Mouse (Mus musculus): ENCODE data around the gene Hoxa9. TPM values are rescaled to one million over a fixed set of nuclear protein-coding genes. Genes with fewer than 3 reads are reported as not detected.

Gene Hoxa9
- polyA plus RNA-seq, 1 experiment from 2014 or later = 2.2 TPM

DNA sequence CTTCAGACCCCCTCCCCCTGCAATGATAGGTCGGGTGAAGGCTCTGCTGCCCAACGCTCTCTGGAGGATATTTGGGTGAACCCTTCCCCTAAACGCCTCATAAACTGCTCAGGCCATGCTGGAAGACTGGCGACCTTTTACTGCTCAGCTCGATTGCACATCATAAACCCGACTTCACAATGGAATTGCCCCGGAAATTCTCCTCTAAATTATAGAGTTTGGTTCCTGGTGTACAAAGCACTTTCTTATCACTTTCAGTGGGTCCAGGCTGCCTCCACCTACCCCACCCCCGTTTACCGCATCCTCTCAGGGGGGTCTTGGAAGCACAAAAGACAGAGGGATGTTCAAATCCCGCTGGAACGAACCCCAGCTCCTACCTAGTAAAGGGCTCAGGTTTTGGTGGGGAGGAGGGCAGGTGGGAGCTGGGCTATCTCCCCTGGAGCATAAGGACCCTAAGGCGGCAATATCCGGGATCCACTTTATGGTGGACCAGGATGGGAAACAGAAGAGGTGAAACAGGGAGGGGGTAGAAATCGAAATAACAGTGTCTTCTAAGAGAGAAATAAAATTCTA is 12.2 kb downstream of the Hoxa9 start:
- Histone ChIP-seq H3K4me1 (replicated peaks; ENCODE audit: control insufficient read depth, insufficient read depth, low read length) (no peaks in the 10 kb centered on the region), H3K36me3 (ENCODE audit: control insufficient read depth, insufficient read depth, low read length) (no peaks in the 10 kb centered on the region), H3K27ac (ENCODE audit: low read depth, low read length) (no peak overlapping the region), H3K4me3 (ENCODE audit: low read depth, low read length) (no peak overlapping the region), H3K4me2 (no peak overlapping the region), H3K9me3 (ENCODE audit: control insufficient read depth, low read length) (no peaks in the 10 kb centered on the region), H3K9ac (ENCODE audit: low read depth, low read length) (no peak overlapping the region), H3K27me3 (replicated peaks; ENCODE audit: control insufficient read depth, insufficient read depth, low read length) (peaks cover 100% of the 10 kb centered on the region)
- 8% methylated on average over 14 of the region's 14 CpGs for WGBS
- ATAC-seq (replicated peaks; ENCODE audit: low FRiP score) (no peak), DNase-seq (ENCODE audit: low spot score) (no peak)

DNA sequence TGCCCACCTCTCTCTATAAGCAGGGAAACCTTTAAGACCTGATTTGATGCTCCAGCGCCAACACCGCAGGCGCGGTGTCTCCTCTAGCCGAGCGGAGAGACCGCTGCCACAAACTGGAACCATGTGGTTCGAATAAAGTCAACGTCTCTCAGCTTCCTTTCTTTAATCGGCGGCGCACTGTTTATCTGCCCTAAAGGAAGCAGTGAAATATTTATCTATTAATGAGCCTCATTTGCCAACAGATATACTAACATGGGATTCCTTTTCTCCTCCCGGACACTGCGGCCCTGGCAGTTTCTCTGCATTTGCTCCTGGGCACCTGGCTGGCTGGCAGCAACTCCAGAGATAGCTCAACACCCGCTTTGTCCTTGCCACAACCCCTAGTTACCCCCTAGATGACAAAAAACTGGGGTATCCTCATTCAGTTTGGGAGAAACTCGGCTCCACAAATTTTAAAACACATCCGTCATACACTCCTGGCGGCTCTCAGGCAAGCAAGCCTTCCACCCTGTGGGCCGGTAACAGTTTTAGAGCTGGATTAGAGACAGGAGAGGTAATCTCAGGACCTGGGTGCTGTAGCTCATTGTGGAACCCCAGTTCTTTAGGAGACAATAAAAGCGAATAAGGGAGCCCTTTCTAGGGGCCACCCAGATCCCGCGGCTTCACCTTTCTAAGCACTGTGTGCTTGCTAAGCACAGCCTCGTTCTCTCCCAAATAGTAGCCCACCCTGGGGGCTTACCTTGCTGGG is 12.8 kb downstream of the Hoxa9 start:
- Histone ChIP-seq H3K27me3 (replicated peaks; ENCODE audit: control insufficient read depth, insufficient read depth, low read length) (peaks cover 100% of the 10 kb centered on the region), H3K4me1 (replicated peaks; ENCODE audit: control insufficient read depth, insufficient read depth, low read length) (no peaks in the 10 kb centered on the region), H3K4me2 (peak overlapping the region; percentile 62), H3K9ac (ENCODE audit: low read depth, low read length) (no peak overlapping the region), H3K9me3 (ENCODE audit: control insufficient read depth, low read length) (no peaks in the 10 kb centered on the region), H3K36me3 (ENCODE audit: control insufficient read depth, insufficient read depth, low read length) (no peaks in the 10 kb centered on the region), H3K27ac (ENCODE audit: low read depth, low read length) (no peak overlapping the region), H3K4me3 (ENCODE audit: low read depth, low read length) (peak overlapping the region; percentile 40; the same call in 1 of the 2 replicates)
- WGBS = 7% methylated on average over 23 of the region's 23 CpGs
- ATAC-seq (replicated peaks; ENCODE audit: low FRiP score) (no peak), DNase-seq (ENCODE audit: low spot score) (no peak)

DNA sequence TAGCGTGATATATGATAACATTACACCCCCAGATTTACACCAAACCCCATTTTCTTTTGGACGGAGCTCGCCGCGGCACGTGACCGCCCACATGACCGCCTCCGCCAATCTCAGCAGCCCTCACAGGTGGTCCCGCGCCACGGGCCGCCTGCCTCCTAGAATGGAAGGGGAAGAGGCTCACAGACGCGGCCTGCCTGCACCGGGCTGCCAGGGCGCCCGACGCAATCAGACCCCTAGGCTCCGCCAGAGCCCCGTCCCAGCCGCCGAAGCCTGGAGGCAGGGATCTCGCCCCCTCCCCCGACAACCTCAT is 13.5 kb downstream of the Hoxa9 start:
- Histone ChIP-seq H3K4me1 (replicated peaks; ENCODE audit: control insufficient read depth, insufficient read depth, low read length) (no peaks in the 10 kb centered on the region), H3K27me3 (replicated peaks; ENCODE audit: control insufficient read depth, insufficient read depth, low read length) (peaks cover 100% of the 10 kb centered on the region), H3K4me3 (ENCODE audit: low read depth, low read length) (peak overlapping the region; percentile 40), H3K9ac (ENCODE audit: low read depth, low read length) (no peak overlapping the region), H3K27ac (ENCODE audit: low read depth, low read length) (no peak overlapping the region), H3K4me2 (peak overlapping the region; percentile 62), H3K9me3 (ENCODE audit: control insufficient read depth, low read length) (no peaks in the 10 kb centered on the region), H3K36me3 (ENCODE audit: control insufficient read depth, insufficient read depth, low read length) (no peaks in the 10 kb centered on the region)
- no peak for ATAC-seq (replicated peaks; ENCODE audit: low FRiP score)
- no peak for DNase-seq (ENCODE audit: low spot score)
- under 1% methylated on average over 25 of the region's 25 CpGs for WGBS

DNA sequence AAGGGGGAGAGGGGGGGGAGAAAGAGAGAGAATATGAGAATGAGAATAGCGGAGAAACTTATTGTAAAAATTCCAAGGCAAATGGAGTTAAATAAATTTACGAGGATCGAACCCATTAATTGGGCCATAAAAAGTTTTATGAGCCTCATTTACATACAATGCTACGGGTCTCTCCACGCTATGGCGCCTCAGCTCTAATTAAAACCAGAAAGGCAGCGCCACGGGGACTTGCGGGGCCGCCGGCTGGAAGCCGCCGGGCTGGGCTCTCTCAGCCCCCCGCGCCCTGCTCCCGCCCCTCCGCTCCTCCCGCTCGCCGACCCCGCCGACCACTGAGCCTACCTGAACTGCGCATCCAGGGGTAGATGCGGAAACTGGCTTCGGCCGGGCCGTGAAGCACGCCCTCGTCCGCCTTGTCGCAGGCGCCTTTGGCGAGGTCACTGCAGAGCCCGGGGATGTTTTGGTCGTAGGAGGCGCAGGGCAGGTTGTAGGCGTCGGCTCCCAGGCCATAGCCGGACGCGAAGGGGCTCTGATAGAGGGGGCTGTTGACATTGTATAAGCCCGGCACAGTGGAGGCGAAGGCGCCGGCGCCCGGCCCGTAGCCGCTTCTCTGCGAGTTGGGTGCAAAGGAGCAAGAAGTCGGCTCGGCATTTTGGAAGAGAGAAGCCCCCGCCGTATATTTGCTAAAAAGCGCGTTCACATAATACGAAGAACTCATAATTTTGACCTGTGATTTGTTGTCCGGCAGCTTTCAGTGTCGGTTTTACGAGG is 14.0 kb downstream of the Hoxa9 start:
- Histone ChIP-seq H3K36me3 (ENCODE audit: control insufficient read depth, insufficient read depth, low read length) (no peaks in the 10 kb centered on the region), H3K9me3 (ENCODE audit: control insufficient read depth, low read length) (no peaks in the 10 kb centered on the region), H3K27ac (ENCODE audit: low read depth, low read length) (no peak overlapping the region), H3K27me3 (replicated peaks; ENCODE audit: control insufficient read depth, insufficient read depth, low read length) (peaks cover 100% of the 10 kb centered on the region), H3K4me2 (peak overlapping the region; percentile 62), H3K4me3 (ENCODE audit: low read depth, low read length) (peak overlapping the region; percentile 40), H3K4me1 (replicated peaks; ENCODE audit: control insufficient read depth, insufficient read depth, low read length) (no peaks in the 10 kb centered on the region; the same call in 1 of the 2 replicates), H3K9ac (ENCODE audit: low read depth, low read length) (peak overlapping the region; percentile 12; the same call in 1 of the 2 replicates)
- DNase-seq (ENCODE audit: low spot score) = no peak
- WGBS = 2% methylated on average over 60 of the region's 60 CpGs
- no peak for ATAC-seq (replicated peaks; ENCODE audit: low FRiP score)

DNA sequence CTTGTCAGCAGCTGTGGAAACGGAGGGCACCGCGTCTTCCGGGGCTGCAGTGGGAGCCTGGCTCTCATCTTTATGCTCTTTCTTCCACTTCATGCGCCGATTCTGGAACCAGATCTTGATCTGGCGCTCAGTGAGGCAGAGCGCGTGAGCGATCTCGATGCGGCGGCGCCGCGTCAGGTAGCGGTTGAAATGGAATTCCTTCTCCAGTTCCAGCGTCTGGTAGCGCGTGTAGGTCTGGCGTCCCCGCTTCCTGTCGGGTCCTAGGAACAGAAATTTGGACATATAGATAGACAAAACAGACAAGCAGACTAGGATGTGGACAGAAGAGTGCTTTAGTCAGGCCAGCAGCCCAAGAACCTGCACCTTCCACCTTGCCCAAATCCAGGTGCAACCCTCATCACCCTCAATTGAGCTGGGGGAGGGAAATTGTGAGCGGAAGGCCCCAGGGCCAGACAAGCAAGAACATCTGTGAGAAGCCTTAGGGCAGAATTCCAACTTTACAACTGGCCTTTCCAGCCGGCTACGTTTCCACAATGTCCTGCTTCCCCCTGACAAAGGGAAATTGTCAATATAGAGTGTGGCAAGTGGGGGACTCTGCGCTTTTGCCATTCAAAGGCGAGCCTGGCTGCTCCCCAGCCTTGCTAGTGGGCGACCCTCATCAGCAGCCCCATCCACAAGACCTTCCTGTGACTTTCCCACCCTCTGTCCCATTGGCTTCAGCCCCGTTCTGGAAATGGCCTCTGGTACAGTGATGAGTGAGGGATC is 14.9 kb downstream of the Hoxa9 start:
- Histone ChIP-seq H3K27me3 (replicated peaks; ENCODE audit: control insufficient read depth, insufficient read depth, low read length) (peaks cover 100% of the 10 kb centered on the region), H3K4me3 (ENCODE audit: low read depth, low read length) (no peak overlapping the region), H3K4me2 (peak overlapping the region; percentile 23; the same call in 1 of the 2 replicates), H3K36me3 (ENCODE audit: control insufficient read depth, insufficient read depth, low read length) (no peaks in the 10 kb centered on the region), H3K27ac (ENCODE audit: low read depth, low read length) (no peak overlapping the region), H3K9me3 (ENCODE audit: control insufficient read depth, low read length) (no peaks in the 10 kb centered on the region), H3K9ac (ENCODE audit: low read depth, low read length) (no peak overlapping the region), H3K4me1 (replicated peaks; ENCODE audit: control insufficient read depth, insufficient read depth, low read length) (no peaks in the 10 kb centered on the region; the same call in 1 of the 2 replicates)
- WGBS = 4% methylated on average over 30 of the region's 30 CpGs
- ATAC-seq (replicated peaks; ENCODE audit: low FRiP score) (no peak), DNase-seq (ENCODE audit: low spot score) (no peak)

DNA sequence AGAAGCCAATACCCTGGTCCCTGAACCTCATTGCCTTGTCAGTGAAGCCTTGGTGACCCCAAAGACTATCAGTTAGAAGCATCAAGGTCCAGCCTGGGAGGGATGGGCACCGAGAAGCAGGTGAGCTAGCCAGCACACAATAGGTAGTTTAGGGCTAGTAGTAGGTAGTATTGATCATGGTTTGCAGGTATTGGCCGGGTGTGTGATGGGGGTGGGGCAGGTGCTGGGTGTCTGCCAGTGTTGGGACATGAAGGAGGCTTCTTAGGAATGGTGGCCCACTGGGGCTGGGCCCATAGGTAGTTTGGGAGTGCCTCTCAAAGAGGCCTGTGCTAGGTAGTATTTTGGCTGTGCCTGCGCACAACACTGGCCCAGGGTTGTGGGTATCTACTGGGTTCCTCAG is 15.8 kb downstream of the Hoxa9 start:
- ATAC-seq (replicated peaks; ENCODE audit: low FRiP score) = no peak
- Histone ChIP-seq H3K27me3 (replicated peaks; ENCODE audit: control insufficient read depth, insufficient read depth, low read length) (peaks cover 100% of the 10 kb centered on the region), H3K4me2 (no peak overlapping the region), H3K9me3 (ENCODE audit: control insufficient read depth, low read length) (no peaks in the 10 kb centered on the region), H3K27ac (ENCODE audit: low read depth, low read length) (no peak overlapping the region), H3K4me1 (replicated peaks; ENCODE audit: control insufficient read depth, insufficient read depth, low read length) (no peaks in the 10 kb centered on the region; the same call in 1 of the 2 replicates), H3K4me3 (ENCODE audit: low read depth, low read length) (no peak overlapping the region), H3K9ac (ENCODE audit: low read depth, low read length) (no peak overlapping the region), H3K36me3 (ENCODE audit: control insufficient read depth, insufficient read depth, low read length) (no peaks in the 10 kb centered on the region)
- no peak for DNase-seq (ENCODE audit: low spot score)
- WGBS = 16% methylated on average over 3 of the region's 3 CpGs

DNA sequence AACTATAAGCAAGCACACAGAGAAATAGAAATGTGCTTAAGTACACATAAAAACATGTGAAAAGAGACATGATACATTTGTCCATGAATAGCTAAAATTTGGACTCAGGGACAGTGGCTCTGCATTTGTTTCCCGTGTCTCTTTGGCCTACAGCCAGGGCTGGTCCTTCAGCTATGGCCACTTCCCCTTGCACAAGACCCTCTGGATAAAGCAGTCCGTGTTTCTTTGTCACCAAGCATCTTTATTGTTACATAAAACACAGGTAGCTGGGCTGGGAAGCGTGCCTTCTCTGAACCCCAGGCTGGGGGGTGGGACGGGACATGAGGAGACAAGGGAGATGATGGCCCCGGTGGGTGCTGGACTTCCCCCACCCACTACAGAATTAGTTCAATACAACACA is 16.6 kb downstream of the Hoxa9 start:
- no peaks in the 10 kb centered on the region for H3K36me3 ChIP-seq (ENCODE audit: control insufficient read depth, insufficient read depth, low read length)
- no peaks in the 10 kb centered on the region; the same call in 1 of the 2 replicates for H3K4me1 ChIP-seq (replicated peaks; ENCODE audit: control insufficient read depth, insufficient read depth, low read length)
- peaks cover 100% of the 10 kb centered on the region for H3K27me3 ChIP-seq (replicated peaks; ENCODE audit: control insufficient read depth, insufficient read depth, low read length)
- no peak overlapping the region for H3K4me3 ChIP-seq (ENCODE audit: low read depth, low read length)
- ATAC-seq (replicated peaks; ENCODE audit: low FRiP score) (no peak), DNase-seq (ENCODE audit: low spot score) (no peak)
- no peak overlapping the region for H3K4me2 ChIP-seq
- no peak overlapping the region for H3K27ac ChIP-seq (ENCODE audit: low read depth, low read length)
- H3K9me3 ChIP-seq (ENCODE audit: control insufficient read depth, low read length) = no peaks in the 10 kb centered on the region
- no peak overlapping the region for H3K9ac ChIP-seq (ENCODE audit: low read depth, low read length)
- WGBS = 23% methylated on average over 5 of the region's 5 CpGs

Data from liver, embryonic 11.5 days (tissue).